Mouse (Mus musculus) liver, embryonic 18 days (tissue): ENCODE data around the gene Fignl1. TPM values are rescaled to one million over a fixed set of nuclear protein-coding genes. Genes with fewer than 3 reads are reported as not detected.

Experiments
- polyA plus RNA-seq: library from polyadenylated mRNA; depleted of rRNA; stranded (reverse); fragments of >200 nt; gene quantifications from 2 replicates; pipeline ENCODE4 v1.2.3, GENCODE M21; 2012; rRNA removed

Fignl1 gene
- polyA plus RNA-seq = 13.0 and 13.6 TPM in 2 replicates

DNA sequence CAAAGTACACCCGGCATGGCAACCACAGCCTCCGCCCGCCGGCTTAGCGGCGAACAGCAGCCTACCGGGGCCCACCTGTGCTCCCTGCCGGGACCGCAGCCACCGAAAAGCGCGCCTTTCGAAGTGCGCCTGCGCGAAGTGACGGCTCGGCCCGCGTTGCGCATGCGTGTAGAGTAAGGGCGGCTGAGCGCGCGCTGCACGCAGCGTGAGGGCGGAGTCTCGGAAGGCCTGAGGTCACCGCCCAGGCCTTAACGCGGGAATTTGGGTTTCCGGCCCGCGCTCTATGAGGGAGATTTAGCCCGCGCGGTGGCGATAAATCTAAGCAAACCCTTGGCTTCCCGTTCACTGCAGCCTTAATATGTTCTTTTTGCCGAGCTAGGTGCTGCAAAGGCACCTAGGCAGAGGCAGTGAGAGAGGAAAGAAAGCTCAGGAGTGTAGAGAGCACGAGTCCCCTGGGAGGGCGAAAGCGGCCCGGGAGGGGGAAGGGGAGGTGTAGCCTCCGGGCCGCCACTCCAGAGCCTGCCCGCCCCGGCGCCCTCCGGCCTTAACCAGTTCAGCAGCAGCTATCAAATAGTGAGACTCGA lies at the start of gene Fignl1:
Gene Fignl1, minus strand, starts transcription at position 143 of the 584 bp plus-strand sequence.

Other genes starting within 250 kb of the Fignl1 start
- gene 4930512M02Rik, start 181.1 kb downstream of the Fignl1 start, polyA plus RNA-seq = not detected in 2 replicates
- gene Ikzf1, start 124.0 kb downstream of the Fignl1 start, polyA plus RNA-seq = 30.1 and 30.8 TPM in 2 replicates
- 17.7 and 18.4 TPM in 2 replicates for gene Ddc, start 89.2 kb upstream of the Fignl1 start, polyA plus RNA-seq
- 390 and 394 TPM in 2 replicates for gene Grb10, start 229.7 kb upstream of the Fignl1 start, polyA plus RNA-seq